Mouse (Mus musculus) thymus, adult 2 months (tissue): ENCODE measurements around the gene Slc6a3.

ENCODE experiments used
- CTCF ChIP-seq: fragments of 200-500 bp; IDR thresholded peaks from 2 replicates; pipeline ENCODE4 v1.5.1; 2012; ENCODE audit warnings: mild to moderate bottlenecking, control low read depth, low read length, moderate library complexity, borderline replicate concordance; ENCODE audit not compliant: control insufficient read depth, poor library complexity, insufficient read depth; ENCODE audit errors: extremely low read depth
- POLR2A ChIP-seq: fragments of 200-500 bp; IDR thresholded peaks from 2 replicates; pipeline ENCODE4 v1.6.1; 2012; ENCODE audit warnings: mild to moderate bottlenecking, low read length, control low read depth, moderate library complexity; ENCODE audit not compliant: control insufficient read depth, poor library complexity, insufficient read depth; ENCODE audit errors: extremely low read depth

GRCm38 (mm10) chr13:73516886-73517285 is 19.7 kb upstream of the Slc6a3 start:
- no peak for TF ChIP-seq CTCF
- TF ChIP-seq POLR2A, result no peak
